Mouse (Mus musculus) Patski (cell line): Measurements from ENCODE around the gene Trim46. TPM values are rescaled to one million over a fixed set of nuclear protein-coding genes. Genes with fewer than 3 reads are reported as not detected.

Experiments
- ATAC-seq: fragments of 100-300 bp; one replicate; pipeline ENCODE4 v1.8.0; 2021
- CTCF ChIA-PET: fragments of 350-600 bp; sonication (Branson Sonifier 250); formaldehyde crosslinking; loops from one replicate; lab custom pipeline; 2022; ENCODE audit warnings: inconsistent platforms; lab: Charles Lee
- POLR2A ChIA-PET: fragments of 350-600 bp; sonication (Branson Sonifier 250); formaldehyde crosslinking; loops from one replicate; lab custom pipeline; 2022; ENCODE audit warnings: antibody characterized with exemption, inconsistent platforms; lab: Charles Lee
- DNase-seq: peaks from one replicate; pipeline ENCODE4 v3.0.0-alpha.2; 2011; ENCODE audit warnings: low read depth, low spot score
- H3K27me3 ChIP-seq: fragments of 371-371 bp; one replicate; pipeline ENCODE4 v1.5.1; 2021
- CTCF ChIP-seq: fragments of 100-300 bp; IDR thresholded peaks from one replicate; pipeline ENCODE4 v1.5.1; 2021
- in situ Hi-C: fragments of 300-500 bp; cut with MboI; formaldehyde crosslinking; loops from 3 replicates; pipeline ENCODE4 v1.11.1; 2018; ENCODE audit warnings: low pct_unique_long_range_greater_than_20kb, mixed read lengths
- polyA plus RNA-seq: library from polyadenylated mRNA; unstranded; gene quantifications from one replicate; pipeline ENCODE4 v1.2.3, GENCODE M21; 2021

Trim46 gene
- polyA plus RNA-seq, 1 experiment from 2014 or later, result 57.5 TPM

DNA sequence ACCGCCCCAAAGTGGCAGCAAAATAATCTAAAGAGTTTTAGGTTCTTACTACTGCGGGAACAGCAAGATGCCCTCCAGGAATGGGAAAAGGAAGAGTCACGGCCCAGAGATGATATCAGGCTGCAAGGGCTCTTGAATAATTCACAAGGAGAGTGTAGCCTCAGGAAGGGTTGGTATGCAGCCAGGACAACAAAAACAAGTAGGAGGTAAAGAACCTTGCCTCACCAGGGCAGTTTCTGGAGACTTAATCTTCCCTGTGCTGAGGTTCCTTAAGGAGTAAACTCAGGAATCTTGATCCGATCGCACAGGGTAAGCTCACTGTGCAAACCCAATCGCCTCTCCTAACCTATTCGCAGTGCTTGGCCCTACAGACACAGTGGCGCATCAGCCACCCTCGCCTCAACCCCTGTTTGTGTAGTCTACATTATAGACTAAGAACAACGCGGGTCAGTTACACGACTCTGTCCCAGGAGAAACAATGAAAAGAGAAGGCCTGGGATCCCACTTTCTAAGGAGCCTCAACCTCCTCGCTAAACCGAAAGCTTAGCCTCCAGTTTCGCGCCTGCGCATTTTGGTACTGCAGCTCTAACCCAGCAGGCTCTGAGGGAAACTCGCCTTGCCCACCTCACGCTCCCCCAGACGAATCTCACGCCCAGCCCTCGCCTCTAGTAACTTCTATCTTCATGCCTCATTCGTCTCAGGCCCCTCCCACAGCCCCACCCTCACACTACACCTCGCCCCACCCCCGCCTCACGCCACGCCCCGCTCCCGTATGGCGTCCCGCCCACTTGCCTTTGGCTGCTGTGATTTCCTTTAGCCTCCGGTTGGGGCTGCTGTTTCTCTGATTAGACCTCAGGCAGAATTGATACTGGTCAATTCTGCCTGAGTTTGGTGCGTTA, 49.9 kb downstream of the Trim46 start:
- DNase-seq (peak; percentile 82), ATAC-seq (peak; percentile 73)
- ChIA-PET POLR2A (interaction anchor here (1.2 to 2.3 kb wide), 2 partner anchors 18 to 38 kb away, joined by 3 to 10 read pairs; partner anchors contain the start of gene Thbs3), CTCF (interaction anchor here (0.6 to 1.9 kb wide), 9 partner anchors 10 to 106 kb away, joined by 3 to 5 read pairs (median 4); partner anchors contain the start of gene Krtcap2)
- in situ Hi-C loops, result loop anchor here (10.0 kb wide), 1 partner anchor 251 kb away; no protein-coding TSS in a partner anchor
- peak; percentile 82 for TF ChIP-seq CTCF
- H3K27me3 ChIP-seq, result no peaks in the 10 kb centered on the region

GRCm38 (mm10) chr3:89193853-89194252, 52.3 kb downstream of the Trim46 start:
- DNase-seq (no peak), ATAC-seq (no peak)
- no peak for TF ChIP-seq CTCF
- CTCF ChIA-PET, result interaction anchor here (0.7 to 2.1 kb wide), 17 partner anchors 9 to 255 kb away, joined by 3 to 15 read pairs (median 5); partner anchors contain the start of genes Clk2, Pklr and Scamp3
- in situ Hi-C loops, result loop anchor here (5.0 to 10.0 kb wide), 3 partner anchors 72 to 249 kb away; no protein-coding TSS in a partner anchor
- POLR2A ChIA-PET, result interaction anchor here (0.6 to 1.5 kb wide), 4 partner anchors 52 to 104 kb away, joined by 3 to 4 read pairs (median 4); partner anchors contain the start of genes Krtcap2, Pklr and Trim46
- H3K27me3 ChIP-seq, result no peaks in the 10 kb centered on the region

DNA sequence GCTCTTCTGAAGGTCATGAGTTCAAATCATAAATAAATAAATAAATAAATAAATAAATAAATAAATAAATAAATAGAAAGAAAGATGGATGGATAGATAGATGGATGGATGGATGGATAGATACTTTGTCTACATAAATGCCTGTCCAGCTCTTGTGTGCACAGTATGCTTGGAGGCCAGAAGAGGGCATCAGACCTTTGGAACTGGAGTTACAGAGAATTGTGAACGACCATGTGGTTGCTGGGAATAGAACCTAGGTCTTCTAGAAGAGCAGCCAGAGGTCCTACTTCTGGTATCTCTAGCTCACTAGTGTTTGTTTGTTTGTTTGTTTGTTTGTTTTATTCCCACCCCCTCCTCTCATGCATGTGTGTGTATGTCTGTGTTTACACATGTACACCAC, 52.8 kb downstream of the Trim46 start:
- TF ChIP-seq CTCF, result no peak
- H3K27me3 ChIP-seq, result no peaks in the 10 kb centered on the region
- POLR2A ChIA-PET, result interaction anchor here (0.6 to 1.5 kb wide), 3 partner anchors 79 to 110 kb away, joined by 3 to 4 read pairs (median 4); no protein-coding TSS in a partner anchor
- DNase-seq (no peak), ATAC-seq (no peak)
- CTCF ChIA-PET, result interaction anchor here (0.7 to 2.1 kb wide), 15 partner anchors 9 to 235 kb away, joined by 3 to 15 read pairs (median 5); partner anchors contain the start of genes Clk2, Pklr and Scamp3
- in situ Hi-C loops, result loop anchor here (5.0 to 10.0 kb wide), 3 partner anchors 71 to 249 kb away; no protein-coding TSS in a partner anchor

- TF ChIP-seq CTCF, result no peak
- ChIA-PET CTCF (interaction anchor here (1.2 kb wide), 1 partner anchor 54 kb away, joined by 3 read pairs; the partner anchor contains the start of gene Pklr), POLR2A (interaction anchor here (1.4 kb wide), 1 partner anchor 12 kb away, joined by 3 read pairs; no protein-coding TSS in a partner anchor)
- ATAC-seq (no peak), DNase-seq (no peak)
- no peaks in the 10 kb centered on the region for H3K27me3 ChIP-seq
- in situ Hi-C loops, result loop anchor here (5.0 to 10.0 kb wide), 3 partner anchors 68 to 246 kb away; no protein-coding TSS in a partner anchor
These were observed 55.7 kb downstream of the Trim46 start for GRCm38 (mm10) chr3:89190436-89190835.

- TF ChIP-seq CTCF, result no peak
- CTCF ChIA-PET, result interaction anchor here (1.1 to 2.9 kb wide), 3 partner anchors 10 to 73 kb away, joined by 3 to 12 read pairs (median 4); partner anchors contain the start of gene Scamp3
- POLR2A ChIA-PET, result interaction anchor here (0.9 kb wide), 1 partner anchor 73 kb away, joined by 3 read pairs; no protein-coding TSS in a partner anchor
- DNase-seq (no peak), ATAC-seq (no peak)
- in situ Hi-C loops, result no loop called here
- no peaks in the 10 kb centered on the region for H3K27me3 ChIP-seq
These were observed 57.6 kb downstream of the Trim46 start for GRCm38 (mm10) chr3:89188478-89188875.

DNA sequence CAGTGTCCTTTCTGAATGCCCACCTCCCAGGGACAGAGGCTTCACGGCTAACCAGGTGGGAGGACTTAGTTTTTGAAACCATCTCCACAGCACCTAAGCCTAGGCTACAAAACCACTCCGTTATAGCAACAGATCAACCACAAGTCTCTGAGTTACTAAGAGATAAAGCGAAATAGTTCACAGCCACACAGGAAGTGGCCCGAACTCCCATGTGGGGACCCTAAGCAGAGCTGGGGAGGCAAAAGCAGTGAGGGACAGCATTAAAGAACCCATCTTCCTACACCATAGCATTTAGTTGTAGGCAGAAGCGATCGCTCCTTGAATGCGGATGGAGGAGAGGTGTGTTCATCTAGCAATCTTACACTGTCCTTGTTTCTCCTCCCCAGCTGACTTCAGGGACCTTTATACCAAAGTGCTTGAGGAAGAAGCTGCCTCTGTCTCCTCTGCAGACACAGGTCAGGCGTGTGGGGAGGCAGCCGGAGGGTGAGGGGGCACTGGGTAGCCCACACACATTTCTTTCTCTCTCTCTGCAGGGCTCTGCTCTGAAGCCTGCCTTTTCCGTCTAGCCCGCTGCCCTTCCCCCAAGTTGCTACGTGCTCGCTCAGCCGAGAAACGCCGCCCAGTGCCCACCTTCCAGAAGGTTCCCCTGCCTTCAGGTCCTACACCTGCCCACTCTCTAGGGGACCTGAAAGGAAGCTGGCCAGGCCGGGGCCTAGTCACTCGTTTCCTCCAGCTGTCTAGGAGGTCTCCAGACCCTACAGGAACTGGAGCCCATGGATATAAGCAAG, 58.2 kb downstream of the Trim46 start:
- DNase-seq (no peak), ATAC-seq (peak; percentile 5)
- ChIA-PET CTCF (interaction anchor here (1.1 to 2.9 kb wide), 4 partner anchors 10 to 73 kb away, joined by 3 to 12 read pairs (median 4); partner anchors contain the start of gene Scamp3), POLR2A (interaction anchor here (1.4 kb wide), 1 partner anchor 11 kb away, joined by 6 read pairs; the partner anchor contains the start of gene Scamp3)
- in situ Hi-C loops, result no loop called here
- no peak for TF ChIP-seq CTCF
- no peaks in the 10 kb centered on the region for H3K27me3 ChIP-seq

DNA sequence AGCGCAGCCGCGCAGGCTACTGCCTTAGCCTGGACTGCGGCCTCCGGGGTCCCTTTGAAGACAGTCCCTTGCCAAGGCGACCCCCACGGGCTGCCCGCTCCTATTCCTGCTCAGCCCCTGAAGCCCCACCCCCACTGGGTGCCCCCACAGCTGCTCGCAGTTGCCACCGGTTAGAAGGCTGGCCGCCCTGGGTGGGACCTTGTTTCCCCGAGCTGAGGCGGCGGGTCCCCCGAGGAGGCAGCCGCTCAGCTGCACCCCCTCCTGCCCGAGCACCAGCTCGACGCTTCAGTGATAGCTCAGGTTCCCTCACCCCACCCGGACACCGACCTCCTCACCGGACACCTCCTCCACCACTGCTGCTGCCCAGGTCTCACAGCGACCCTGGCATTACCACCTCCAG, 58.9 kb downstream of the Trim46 start:
- CTCF ChIA-PET, result interaction anchor here (1.1 to 2.9 kb wide), 5 partner anchors 9 to 66 kb away, joined by 3 to 12 read pairs (median 5); partner anchors contain the start of genes Hcn3 and Scamp3
- no peaks in the 10 kb centered on the region for H3K27me3 ChIP-seq
- POLR2A ChIA-PET, result interaction anchor here (1.4 kb wide), 1 partner anchor 10 kb away, joined by 6 read pairs; the partner anchor contains the start of gene Scamp3
- DNase-seq (no peak), ATAC-seq (no peak)
- in situ Hi-C loops, result no loop called here
- TF ChIP-seq CTCF, result no peak

Other genes with a start within 250 kb of the Trim46 start
- gene Rusc1, start 153.0 kb downstream of the Trim46 start, polyA plus RNA-seq, result 55.6 TPM
- 0.19 TPM for gene Gm43738, start 145.2 kb downstream of the Trim46 start, polyA plus RNA-seq
- 191 TPM for gene Fdps, start 144.3 kb downstream of the Trim46 start, polyA plus RNA-seq
- gene Pklr, start 110.2 kb downstream of the Trim46 start, polyA plus RNA-seq, result 22.0 TPM
- 6.2 TPM for gene Hcn3, start 86.1 kb downstream of the Trim46 start, polyA plus RNA-seq
- gene Clk2, start 81.5 kb downstream of the Trim46 start, polyA plus RNA-seq, result 74.8 TPM
- gene Scamp3, start 68.8 kb downstream of the Trim46 start, polyA plus RNA-seq, result 175 TPM
- 37.6 TPM for gene Fam189b, start 63.2 kb downstream of the Trim46 start, polyA plus RNA-seq
- 141 TPM for gene Gba, start 43.4 kb downstream of the Trim46 start, polyA plus RNA-seq
- 86.6 TPM for gene Thbs3, start 31.1 kb downstream of the Trim46 start, polyA plus RNA-seq
- 215 TPM for gene Mtx1, start 19.2 kb downstream of the Trim46 start, polyA plus RNA-seq
- gene Muc1, start 17.3 kb downstream of the Trim46 start, polyA plus RNA-seq, result 10.3 TPM
- 236 TPM for gene Krtcap2, start 343 bp downstream of the Trim46 start, polyA plus RNA-seq
- gene Dpm3, start 13.0 kb upstream of the Trim46 start, polyA plus RNA-seq, result 104 TPM
- gene Slc50a1, start 24.3 kb upstream of the Trim46 start, polyA plus RNA-seq, result 88.3 TPM
- 97.1 TPM for gene Efna1, start 34.8 kb upstream of the Trim46 start, polyA plus RNA-seq
- gene Efna3, start 76.7 kb upstream of the Trim46 start, polyA plus RNA-seq, result 9.4 TPM
- gene Efna4, start 91.7 kb upstream of the Trim46 start, polyA plus RNA-seq, result 48.7 TPM
- 226 TPM for gene Adam15, start 103.7 kb upstream of the Trim46 start, polyA plus RNA-seq
- gene Dcst2, start 115.7 kb upstream of the Trim46 start, polyA plus RNA-seq, result 0.06 TPM
- gene Dcst1, start 118.9 kb upstream of the Trim46 start, polyA plus RNA-seq, result 1.3 TPM
- 73.7 TPM for gene Zbtb7b, start 148.5 kb upstream of the Trim46 start, polyA plus RNA-seq
- gene Lenep, start 156.5 kb upstream of the Trim46 start, polyA plus RNA-seq, result not detected
- gene Flad1, start 165.6 kb upstream of the Trim46 start, polyA plus RNA-seq, result 40.6 TPM
- gene Cks1b, start 172.1 kb upstream of the Trim46 start, polyA plus RNA-seq, result 162 TPM
- gene Shc1, start 172.1 kb upstream of the Trim46 start, polyA plus RNA-seq, result 174 TPM
- gene Pygo2, start 183.9 kb upstream of the Trim46 start, polyA plus RNA-seq, result 68.4 TPM
- 354 TPM for gene Pbxip1, start 190.4 kb upstream of the Trim46 start, polyA plus RNA-seq
- 40.7 TPM for gene Pmvk, start 208.2 kb upstream of the Trim46 start, polyA plus RNA-seq